Mouse (Mus musculus): ENCODE data around the gene Rsph14. TPM values are rescaled to one million over a fixed set of nuclear protein-coding genes. Genes with fewer than 3 reads are reported as not detected.

The Rsph14 gene
- total RNA-seq (2021) = under 1 TPM in 1 of 2 experiments, not detected in 1; 0.39 TPM
- long read RNA-seq, experiment 1, partial matches to known transcripts = 0 of 2 reads
- long read RNA-seq, experiment 1, other reads (novel, unspliced or antisense) = 2 of 2 reads
- long read RNA-seq, experiment 2 = 0 reads

GRCm38 (mm10) chr10:75032395-75032794, at the start of gene Rsph14:
Rsph14 (minus strand) TSS chr10:75032586.
- peak; percentile 97 for DNase-seq

- DNase-seq = no peak
These were observed 46.1 kb upstream of the Rsph14 start for GRCm38 (mm10) chr10:75078174-75079128.

GRCm38 (mm10) chr10:75075665-75076064, 43.3 kb upstream of the Rsph14 start:
- DNase-seq = no peak

- DNase-seq = peak; percentile 36
These were observed 38.0 kb upstream of the Rsph14 start for GRCm38 (mm10) chr10:75070281-75070976.

- no peak for DNase-seq
These were observed 36.4 kb upstream of the Rsph14 start for GRCm38 (mm10) chr10:75068624-75069328.

- no peak for DNase-seq
These were observed 35.7 kb upstream of the Rsph14 start for GRCm38 (mm10) chr10:75068086-75068485.

GRCm38 (mm10) chr10:75067446-75067845, 35.1 kb upstream of the Rsph14 start:
- DNase-seq = no peak

GRCm38 (mm10) chr10:75065691-75066090, 33.3 kb upstream of the Rsph14 start:
- DNase-seq = no peak

GRCm38 (mm10) chr10:75063301-75063965, 31.0 kb upstream of the Rsph14 start:
- DNase-seq = peak; percentile 24

GRCm38 (mm10) chr10:75062621-75063020, 30.2 kb upstream of the Rsph14 start:
- DNase-seq = no peak

- DNase-seq = peak; percentile 33
These were observed 29.8 kb upstream of the Rsph14 start for GRCm38 (mm10) chr10:75062189-75062561.

- peak; percentile 50 for DNase-seq
These were observed 29.2 kb upstream of the Rsph14 start for GRCm38 (mm10) chr10:75061341-75062188.

- DNase-seq = peak; percentile 40
These were observed 28.5 kb upstream of the Rsph14 start for GRCm38 (mm10) chr10:75060843-75061235.

GRCm38 (mm10) chr10:75060217-75060842, 27.9 kb upstream of the Rsph14 start, which contains the start of gene Bcr:
Bcr (plus strand) TSS chr10:75060592.
- peak; percentile 91 for DNase-seq

- DNase-seq = peak; percentile 81
These were observed 27.0 kb upstream of the Rsph14 start for GRCm38 (mm10) chr10:75059396-75059795.

- no peak for DNase-seq
These were observed 26.5 kb upstream of the Rsph14 start for GRCm38 (mm10) chr10:75058761-75059395.

GRCm38 (mm10) chr10:75058336-75058735, 25.9 kb upstream of the Rsph14 start:
- DNase-seq = no peak

GRCm38 (mm10) chr10:75056255-75056654, 23.9 kb upstream of the Rsph14 start:
- no peak for DNase-seq

GRCm38 (mm10) chr10:75055672-75056071, 23.3 kb upstream of the Rsph14 start:
- no peak for DNase-seq

GRCm38 (mm10) chr10:75054125-75054524, 21.7 kb upstream of the Rsph14 start:
- peak; percentile 71 for DNase-seq

All from adrenal gland, postnatal 10 days (tissue).